Mouse (Mus musculus): ENCODE measurements at regions not wholly inside any gene's neighbourhood (a gene's known extent, or its start where the extent isn't known, plus 50 kb on each side); places are given as distances from the start of the nearest gene placed in this dataset.

DNA sequence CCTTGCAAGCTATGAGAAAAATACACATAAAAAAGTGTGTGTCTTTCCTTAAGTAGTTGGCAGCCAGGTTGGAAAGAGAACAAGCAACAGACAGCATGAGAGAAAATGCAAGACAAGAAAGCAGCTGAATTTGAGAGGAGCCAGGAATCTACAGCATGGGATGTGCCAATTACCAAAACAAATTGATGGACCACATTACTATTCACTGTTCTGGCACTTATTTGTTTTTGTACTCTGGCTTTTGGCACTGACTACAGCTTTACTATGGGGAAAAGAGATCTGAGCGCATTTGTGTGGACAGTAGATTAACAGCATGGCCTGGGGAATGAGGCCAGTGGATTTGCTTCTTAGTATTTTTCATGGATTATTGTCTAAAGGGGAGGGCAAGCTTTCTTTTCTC, 935.0 kb upstream of the Tenm2 start:
- Histone ChIP-seq H3K79me2 (replicated peaks; ENCODE audit: control insufficient read depth, insufficient read depth, low read length) (no peaks in the 10 kb centered on the region), H3K27ac (no peak overlapping the region), H3K36me3 (ENCODE audit: control insufficient read depth, insufficient read depth, low read length) (no peaks in the 10 kb centered on the region), H3K4me3 (no peak overlapping the region), H3K4me1 (ENCODE audit: control insufficient read depth, insufficient read depth, low read length) (no peaks in the 10 kb centered on the region), H3K27me3 (ENCODE audit: control insufficient read depth, insufficient read depth, low read length) (no peaks in the 10 kb centered on the region), H3K9ac (ENCODE audit: low read depth, low read length) (no peak overlapping the region)
- DNase-seq, result no peak
- 44% methylated on average over 1 of the region's 1 CpGs for WGBS
- intact Hi-C loops (cut with DNase I), result no loop called here
- no peak for TF ChIP-seq CTCF (IDR thresholded peaks at IDR 0.05)
- no peak for TF ChIP-seq EP300 (IDR thresholded peaks at IDR 0.05; ENCODE audit: insufficient read depth, low read depth, low read length)
- TF ChIP-seq POLR2A (IDR thresholded peaks at IDR 0.05; ENCODE audit: insufficient read depth, low read depth, low read length), result no peak

- no peak overlapping the region for H3K4me3 ChIP-seq
- intact Hi-C loops (cut with DNase I), result no loop called here
- DNase-seq, result no peak
- H3K36me3 ChIP-seq (ENCODE audit: control insufficient read depth, insufficient read depth, low read length), result no peaks in the 10 kb centered on the region
- 91% methylated on average over 4 of the region's 4 CpGs for WGBS
- no peak overlapping the region for H3K9ac ChIP-seq (ENCODE audit: low read depth, low read length)
- no peaks in the 10 kb centered on the region for H3K27me3 ChIP-seq (ENCODE audit: control insufficient read depth, insufficient read depth, low read length)
- H3K27ac ChIP-seq, result no peak overlapping the region
- H3K4me1 ChIP-seq (ENCODE audit: control insufficient read depth, insufficient read depth, low read length), result no peaks in the 10 kb centered on the region; the same call in 1 of the 2 replicates
- no peaks in the 10 kb centered on the region for H3K79me2 ChIP-seq (replicated peaks; ENCODE audit: control insufficient read depth, insufficient read depth, low read length)
- TF ChIP-seq EP300 (IDR thresholded peaks at IDR 0.05; ENCODE audit: insufficient read depth, low read depth, low read length) (no peak), POLR2A (IDR thresholded peaks at IDR 0.05; ENCODE audit: insufficient read depth, low read depth, low read length) (no peak), CTCF (IDR thresholded peaks at IDR 0.05) (no peak)
Measured at GRCm38 (mm10) chr11:38158310-38158709, 922.5 kb upstream of the Tenm2 start.

DNA sequence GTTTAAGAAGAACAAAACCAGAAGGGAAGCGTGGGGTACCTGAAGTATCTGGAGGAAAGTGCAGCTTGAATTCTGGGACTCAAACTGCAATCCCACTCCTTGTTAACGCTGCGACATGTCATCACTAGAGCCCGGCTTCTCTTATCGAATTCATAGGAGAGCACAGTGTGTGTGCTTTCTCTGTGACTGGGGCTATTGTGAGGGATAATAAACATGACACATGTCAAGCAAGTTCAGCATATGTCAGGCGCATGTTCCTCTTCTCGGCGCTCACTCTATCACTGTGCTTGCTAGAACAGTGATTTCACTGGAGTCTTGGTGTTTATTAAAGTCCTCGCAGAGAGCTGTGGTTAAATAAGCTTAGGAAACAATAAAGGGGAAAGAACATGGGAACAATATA, 921.2 kb upstream of the Tenm2 start:
- DNase-seq, result no peak
- Histone ChIP-seq H3K4me3 (no peak overlapping the region), H3K4me1 (ENCODE audit: control insufficient read depth, insufficient read depth, low read length) (no peaks in the 10 kb centered on the region; the same call in 1 of the 2 replicates), H3K9ac (ENCODE audit: low read depth, low read length) (no peak overlapping the region), H3K79me2 (replicated peaks; ENCODE audit: control insufficient read depth, insufficient read depth, low read length) (no peaks in the 10 kb centered on the region), H3K27ac (no peak overlapping the region), H3K36me3 (ENCODE audit: control insufficient read depth, insufficient read depth, low read length) (no peaks in the 10 kb centered on the region), H3K27me3 (ENCODE audit: control insufficient read depth, insufficient read depth, low read length) (no peaks in the 10 kb centered on the region)
- WGBS, result 60% methylated on average over 9 of the region's 9 CpGs
- TF ChIP-seq EP300 (IDR thresholded peaks at IDR 0.05; ENCODE audit: insufficient read depth, low read depth, low read length) (no peak), POLR2A (IDR thresholded peaks at IDR 0.05; ENCODE audit: insufficient read depth, low read depth, low read length) (no peak), CTCF (IDR thresholded peaks at IDR 0.05) (no peak)
- intact Hi-C loops (cut with DNase I), result no loop called here

- Histone ChIP-seq H3K9ac (ENCODE audit: low read depth, low read length) (no peak overlapping the region), H3K79me2 (replicated peaks; ENCODE audit: control insufficient read depth, insufficient read depth, low read length) (no peaks in the 10 kb centered on the region), H3K36me3 (ENCODE audit: control insufficient read depth, insufficient read depth, low read length) (no peaks in the 10 kb centered on the region), H3K4me1 (ENCODE audit: control insufficient read depth, insufficient read depth, low read length) (no peaks in the 10 kb centered on the region; the same call in 1 of the 2 replicates), H3K27ac (no peak overlapping the region), H3K4me3 (no peak overlapping the region), H3K27me3 (ENCODE audit: control insufficient read depth, insufficient read depth, low read length) (no peaks in the 10 kb centered on the region)
- 63% methylated on average over 2 of the region's 2 CpGs for WGBS
- no peak for DNase-seq
- no peak for TF ChIP-seq CTCF (IDR thresholded peaks at IDR 0.05)
- no peak for TF ChIP-seq EP300 (IDR thresholded peaks at IDR 0.05; ENCODE audit: insufficient read depth, low read depth, low read length)
- TF ChIP-seq POLR2A (IDR thresholded peaks at IDR 0.05; ENCODE audit: insufficient read depth, low read depth, low read length), result no peak
- intact Hi-C loops (cut with DNase I), result no loop called here
Measured at GRCm38 (mm10) chr11:38155706-38156105, 919.9 kb upstream of the Tenm2 start.

- TF ChIP-seq CTCF (IDR thresholded peaks at IDR 0.05), result no peak
- H3K79me2 ChIP-seq (replicated peaks; ENCODE audit: control insufficient read depth, insufficient read depth, low read length), result no peaks in the 10 kb centered on the region
- no peak overlapping the region for H3K9ac ChIP-seq (ENCODE audit: low read depth, low read length)
- DNase-seq, result no peak
- H3K27ac ChIP-seq, result no peak overlapping the region
- H3K4me1 ChIP-seq (ENCODE audit: control insufficient read depth, insufficient read depth, low read length), result no peaks in the 10 kb centered on the region
- no peaks in the 10 kb centered on the region for H3K27me3 ChIP-seq (ENCODE audit: control insufficient read depth, insufficient read depth, low read length)
- WGBS, result 76% methylated on average over 2 of the region's 2 CpGs
- no peak overlapping the region for H3K4me3 ChIP-seq
- intact Hi-C loops (cut with DNase I), result no loop called here
- no peaks in the 10 kb centered on the region for H3K36me3 ChIP-seq (ENCODE audit: control insufficient read depth, insufficient read depth, low read length)
Measured at GRCm38 (mm10) chr11:38143436-38143835, 907.7 kb upstream of the Tenm2 start.

DNA sequence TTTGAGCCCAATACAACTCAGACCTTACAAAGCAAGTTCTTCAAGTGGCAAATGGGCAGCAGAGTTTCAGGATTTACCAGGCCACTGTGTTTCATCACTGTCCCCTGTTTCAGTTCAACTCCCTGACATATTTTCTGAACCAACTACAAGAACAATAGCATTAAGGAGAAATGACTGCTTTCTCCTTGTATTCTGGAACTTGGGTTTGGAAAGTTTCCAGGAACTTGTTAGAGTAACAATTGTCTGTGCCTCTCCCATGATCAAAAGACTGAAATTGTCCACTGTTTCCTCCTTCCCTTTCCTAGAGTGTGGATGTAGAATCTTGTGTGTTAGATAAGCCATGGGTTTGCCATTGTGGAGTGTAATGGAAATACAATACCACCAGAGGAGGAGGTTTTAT, 893.1 kb upstream of the Tenm2 start:
- H3K27ac ChIP-seq, result no peak overlapping the region
- no peaks in the 10 kb centered on the region for H3K36me3 ChIP-seq (ENCODE audit: control insufficient read depth, insufficient read depth, low read length)
- no peaks in the 10 kb centered on the region for H3K27me3 ChIP-seq (ENCODE audit: control insufficient read depth, insufficient read depth, low read length)
- no peaks in the 10 kb centered on the region for H3K4me1 ChIP-seq (ENCODE audit: control insufficient read depth, insufficient read depth, low read length)
- H3K4me3 ChIP-seq, result no peak overlapping the region
- H3K9ac ChIP-seq (ENCODE audit: low read depth, low read length), result no peak overlapping the region
- no peak for DNase-seq
- no peaks in the 10 kb centered on the region for H3K79me2 ChIP-seq (replicated peaks; ENCODE audit: control insufficient read depth, insufficient read depth, low read length)
- TF ChIP-seq CTCF (IDR thresholded peaks at IDR 0.05) (no peak), POLR2A (IDR thresholded peaks at IDR 0.05; ENCODE audit: insufficient read depth, low read depth, low read length) (no peak), EP300 (IDR thresholded peaks at IDR 0.05; ENCODE audit: insufficient read depth, low read depth, low read length) (no peak)
- intact Hi-C loops (cut with DNase I), result no loop called here

Measured in heart, adult 2 months (tissue).